Mouse (Mus musculus) forebrain, postnatal 0 days (tissue): ENCODE measurements around the gene Ing5. TPM values are rescaled to one million over a fixed set of nuclear protein-coding genes. Genes with fewer than 3 reads are reported as not detected.

Experiments used
- ATAC-seq: fragments of 200-750 bp; cut with Nextera tagmentation; 2 replicates; pipeline ENCODE4 v1.8.0; 2017; ENCODE audit warnings: mild to moderate bottlenecking, moderate library complexity
- DNase-seq: peaks from one replicate; pipeline ENCODE4 v3.0.0-alpha.2; 2015
- H3K27ac ChIP-seq: fragments of 300-500 bp; sonication (generic); 2 replicates; pipeline ENCODE4 v1.5.1; 2014; ENCODE audit warnings: low read depth, mild to moderate bottlenecking, antibody characterized with exemption, low read length, moderate library complexity, mixed read lengths
- H3K27me3 ChIP-seq: fragments of 300-500 bp; sonication (generic); 2 replicates; pipeline ENCODE4 v1.6.1; 2014; ENCODE audit warnings: mild to moderate bottlenecking, low read length, mixed read lengths; ENCODE audit not compliant: insufficient read depth
- H3K36me3 ChIP-seq: fragments of 300-500 bp; sonication (generic); 2 replicates; pipeline ENCODE4 v1.6.1; 2014; ENCODE audit warnings: mild to moderate bottlenecking, moderate library complexity; ENCODE audit not compliant: insufficient read depth
- H3K4me1 ChIP-seq: fragments of 300-500 bp; sonication (generic); 2 replicates; pipeline ENCODE4 v1.6.1; 2014; ENCODE audit warnings: antibody characterized with exemption; ENCODE audit not compliant: insufficient read depth
- H3K4me2 ChIP-seq: fragments of 300-500 bp; sonication (generic); 2 replicates; pipeline ENCODE4 v1.6.1; 2014; ENCODE audit warnings: low read depth, mild to moderate bottlenecking, moderate library complexity
- H3K4me3 ChIP-seq: fragments of 300-500 bp; sonication (generic); 2 replicates; pipeline ENCODE4 v1.5.1; 2014; ENCODE audit warnings: low read depth, low read length, mixed read lengths
- H3K9ac ChIP-seq: fragments of 300-500 bp; sonication (generic); 2 replicates; pipeline ENCODE4 v1.6.1; 2014; ENCODE audit warnings: mild to moderate bottlenecking
- H3K9me3 ChIP-seq: fragments of 300-500 bp; sonication (generic); 2 replicates; pipeline ENCODE4 v1.6.1; 2016; ENCODE audit warnings: low read length
- CTCF ChIP-seq: sonication (generic); IDR thresholded peaks from 2 replicates; pipeline ENCODE4 v1.5.1; 2016; ENCODE audit warnings: antibody characterized with exemption, control low read depth, low read depth
- WGBS: fragments of 180-500 bp; shearing (Covaris S2); extraction: QIAGEN DNeasy Blood & Tissue Kit; methylation state at CpG from one replicate; pipeline ENCODE4 v1.1.7; 2014; 5-methylcytosine and 5-hydroxymethylcytosine counted together
- polyA plus RNA-seq: library from polyadenylated mRNA; unstranded; fragments of >200 nt; fragmentation: Nextera tagmentation; extraction: Ambion mirVana; gene quantifications from 2 replicates; pipeline ENCODE4 v1.2.1, GENCODE M21; 2015
- total RNA-seq: library from RNA; depleted of rRNA; stranded (reverse); fragments of >200 nt; gene quantifications from 2 replicates; pipeline ENCODE4 v1.2.3, GENCODE M21; 2014

Ing5 gene
- total and polyA plus RNA-seq, 2 experiments from 2014 or later, result 5.4 to 12.9 TPM

DNA sequence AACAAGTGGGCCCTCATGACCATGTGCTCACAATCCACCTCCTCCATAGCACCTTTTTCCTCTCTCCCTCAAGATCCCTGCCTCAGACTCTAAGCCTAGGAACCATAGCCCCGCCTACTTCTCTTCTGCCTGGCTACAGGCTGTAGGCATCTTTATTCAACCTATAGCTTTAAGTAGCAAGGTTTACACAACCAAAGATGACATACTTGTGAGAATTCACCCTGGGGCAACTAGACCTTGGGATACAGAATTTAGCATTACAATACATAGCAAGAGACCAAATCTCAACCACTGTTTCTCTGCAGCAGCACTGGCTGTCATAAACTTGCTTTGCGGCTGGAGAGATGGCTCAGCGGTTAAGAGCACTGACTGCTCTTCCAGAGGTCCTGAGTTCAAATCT, 6.2 kb downstream of the Ing5 start:
- H3K4me3 ChIP-seq, result no peak overlapping the region
- no peaks in the 10 kb centered on the region for H3K27me3 ChIP-seq
- no peak for ATAC-seq
- no peak overlapping the region for H3K9ac ChIP-seq
- no peaks in the 10 kb centered on the region for H3K4me1 ChIP-seq
- H3K4me2 ChIP-seq, result no peak overlapping the region
- no peak for TF ChIP-seq CTCF
- no peaks in the 10 kb centered on the region for H3K9me3 ChIP-seq
- H3K36me3 ChIP-seq, result peaks cover 57% of the 10 kb centered on the region
- no peak overlapping the region for H3K27ac ChIP-seq
- no peak for DNase-seq
- 94% methylated on average over 3 of the region's 3 CpGs for WGBS

DNA sequence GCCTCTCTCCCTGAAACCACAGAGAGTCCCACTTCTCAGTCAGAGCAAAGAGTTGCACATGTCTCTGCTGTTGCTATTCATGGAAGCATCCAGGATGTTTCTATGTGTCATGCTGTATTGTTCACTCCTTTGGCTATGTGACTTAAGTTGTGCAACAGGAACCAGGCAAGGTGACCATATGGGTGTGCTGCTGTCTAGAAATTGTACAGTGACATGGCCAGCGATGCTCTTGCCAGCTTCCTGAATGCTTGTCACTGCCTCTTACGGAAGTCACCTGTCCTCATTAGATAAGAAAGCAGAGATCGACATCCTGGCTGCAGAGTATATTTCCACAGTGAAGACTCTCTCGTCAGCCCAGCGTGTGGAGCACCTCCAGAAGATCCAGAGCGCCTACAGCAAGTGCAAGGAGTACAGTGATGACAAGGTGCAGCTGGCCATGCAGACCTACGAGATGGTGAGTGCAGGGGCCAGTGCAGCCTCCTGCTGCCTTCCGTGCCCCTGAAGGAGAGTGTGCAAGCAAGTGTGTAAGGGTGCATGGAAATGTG, 7.8 kb downstream of the Ing5 start:
- H3K27me3 ChIP-seq, result no peaks in the 10 kb centered on the region
- 95% methylated on average over 8 of the region's 8 CpGs for WGBS
- no peak overlapping the region for H3K9ac ChIP-seq

DNA sequence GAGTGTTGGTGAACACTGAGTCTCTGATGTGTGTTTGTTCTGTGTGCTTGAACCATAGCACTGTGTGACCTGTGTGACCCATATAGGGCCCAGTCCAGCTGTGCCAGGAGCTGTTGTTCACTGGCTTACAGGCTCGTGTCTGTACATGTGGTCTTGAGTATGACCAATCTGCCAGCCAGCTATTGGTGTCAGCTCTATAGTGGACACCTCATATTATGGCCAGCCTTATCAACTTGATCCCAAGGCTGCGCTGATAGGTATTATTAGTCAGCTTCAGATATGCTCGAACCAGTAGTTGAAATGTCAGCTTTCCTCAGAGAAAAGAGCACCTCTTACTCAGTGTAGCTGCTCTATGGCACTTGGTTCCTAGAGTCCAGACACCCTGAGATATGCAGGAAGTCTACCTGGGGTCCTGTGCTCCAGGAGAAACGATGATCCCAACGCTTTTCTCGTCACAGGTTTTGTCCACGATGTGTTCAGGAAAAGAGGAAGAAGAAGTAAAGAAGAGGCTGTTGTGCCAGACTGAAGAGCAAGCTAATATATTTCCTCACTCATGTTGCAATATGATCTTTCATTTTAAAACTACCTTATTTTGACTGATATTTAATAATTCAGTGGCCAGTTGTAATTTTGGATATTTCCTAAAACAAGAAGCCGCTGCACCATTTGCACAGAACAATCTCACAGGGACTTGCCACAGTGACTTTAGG, 14.2 kb downstream of the Ing5 start:
- ATAC-seq (no peak), DNase-seq (no peak)
- H3K36me3 ChIP-seq, result peaks cover 80% of the 10 kb centered on the region
- WGBS, result 96% methylated on average over 8 of the region's 8 CpGs
- H3K27me3 ChIP-seq, result no peaks in the 10 kb centered on the region
- no peaks in the 10 kb centered on the region for H3K4me1 ChIP-seq
- no peaks in the 10 kb centered on the region for H3K9me3 ChIP-seq
- no peak overlapping the region for H3K27ac ChIP-seq
- H3K4me2 ChIP-seq, result no peak overlapping the region
- H3K9ac ChIP-seq, result no peak overlapping the region
- no peak overlapping the region for H3K4me3 ChIP-seq
- TF ChIP-seq CTCF, result no peak

More for the DNA sequence above, 7.8 kb downstream of the Ing5 start:
- TF ChIP-seq CTCF, result no peak
- Histone ChIP-seq H3K4me2 (no peak overlapping the region), H3K4me3 (no peak overlapping the region), H3K27ac (no peak overlapping the region), H3K4me1 (no peaks in the 10 kb centered on the region), H3K36me3 (peaks cover 72% of the 10 kb centered on the region), H3K9me3 (no peaks in the 10 kb centered on the region)
- ATAC-seq, result no peak
- DNase-seq, result no peak

GRCm38 (mm10) chr1:93818722-93819121, 15.0 kb downstream of the Ing5 start:
- Histone ChIP-seq H3K36me3 (peaks cover 73% of the 10 kb centered on the region), H3K4me1 (no peaks in the 10 kb centered on the region)
- no peak for DNase-seq

DNA sequence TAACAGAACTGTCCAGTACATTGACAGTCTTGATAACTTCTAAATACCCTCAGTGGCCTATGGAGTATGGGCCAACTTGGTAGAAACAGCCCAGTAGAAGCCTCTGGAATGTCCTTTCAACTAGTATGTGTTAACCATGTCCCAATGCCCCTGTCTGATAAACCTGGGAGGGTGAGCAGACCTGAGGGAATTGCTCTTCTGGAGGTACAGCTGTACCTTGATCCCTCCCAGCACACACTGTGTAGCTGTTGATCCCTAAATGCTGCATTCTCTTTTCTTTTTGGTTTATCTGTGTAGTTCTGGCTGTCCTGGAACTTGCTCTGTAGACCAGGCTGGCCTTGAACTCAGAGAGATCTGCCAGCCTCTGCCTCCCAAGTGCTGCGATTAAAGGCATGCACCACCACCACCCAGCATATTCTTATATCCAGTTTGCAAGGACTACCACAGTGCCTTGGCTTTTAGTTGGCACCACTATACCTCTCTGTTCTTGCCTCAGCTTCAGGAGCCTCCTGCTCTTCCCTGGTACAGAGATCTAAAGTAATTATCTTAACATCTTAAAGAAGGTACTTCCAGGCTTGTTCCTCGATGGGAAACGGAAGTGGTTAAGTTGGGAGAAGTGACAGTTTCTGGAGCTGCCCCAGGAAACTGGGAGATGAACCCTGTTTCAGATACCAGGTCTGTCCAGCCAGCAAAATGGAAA, 20.2 kb downstream of the Ing5 start:
- Histone ChIP-seq H3K36me3 (peaks cover 24% of the 10 kb centered on the region), H3K4me3 (no peak overlapping the region), H3K4me2 (no peak overlapping the region; the same call in 1 of the 2 replicates), H3K27me3 (no peaks in the 10 kb centered on the region), H3K27ac (peak overlapping the region; percentile 97), H3K9ac (no peak overlapping the region), H3K9me3 (no peaks in the 10 kb centered on the region), H3K4me1 (peaks cover 13% of the 10 kb centered on the region; the same call in 1 of the 2 replicates)
- DNase-seq (no peak), ATAC-seq (no peak)
- TF ChIP-seq CTCF, result no peak
- WGBS, result 75% methylated on average over 3 of the region's 3 CpGs

More at GRCm38 (mm10) chr1:93818722-93819121, 15.0 kb downstream of the Ing5 start:
- Histone ChIP-seq H3K9me3 (no peaks in the 10 kb centered on the region), H3K27ac (no peak overlapping the region), H3K4me3 (no peak overlapping the region), H3K9ac (no peak overlapping the region), H3K4me2 (no peak overlapping the region), H3K27me3 (no peaks in the 10 kb centered on the region)
- WGBS, result 89% methylated on average over 7 of the region's 7 CpGs
- ATAC-seq, result no peak
- no peak for TF ChIP-seq CTCF

- no peak for DNase-seq
- peak within 1 kb of the TSS; percentile 97 for H3K27ac ChIP-seq
- H3K36me3 ChIP-seq, result peaks cover 17% of the 10 kb centered on the region
- H3K4me1 ChIP-seq, result peaks cover 13% of the 10 kb centered on the region; the same call in 1 of the 2 replicates
- peak within 1 kb of the TSS; percentile 59 for H3K4me3 ChIP-seq
- no peak for TF ChIP-seq CTCF
- H3K9me3 ChIP-seq, result no peaks in the 10 kb centered on the region
- peak within 1 kb of the TSS; percentile 75 for H3K9ac ChIP-seq
- ATAC-seq, result peak; percentile 3
- 4% methylated on average over 10 of the region's 10 CpGs for WGBS
- H3K4me2 ChIP-seq, result peak within 1 kb of the TSS; percentile 86
- H3K27me3 ChIP-seq, result no peaks in the 10 kb centered on the region
Observed at GRCm38 (mm10) chr1:93824609-93825008, 20.8 kb downstream of the Ing5 start, which contains the start of gene D2hgdh. TSS of gene D2hgdh (plus strand) at chr1:93824909.
